Mouse (Mus musculus): ENCODE measurements at regions not wholly inside any gene's neighbourhood (a gene's known extent, or its start where the extent isn't known, plus 50 kb on each side); places are given as distances from the start of the nearest gene placed in this dataset.
A peak's percentile ranks its signal among the peaks of the same experiment; 100 is the strongest.

DNA sequence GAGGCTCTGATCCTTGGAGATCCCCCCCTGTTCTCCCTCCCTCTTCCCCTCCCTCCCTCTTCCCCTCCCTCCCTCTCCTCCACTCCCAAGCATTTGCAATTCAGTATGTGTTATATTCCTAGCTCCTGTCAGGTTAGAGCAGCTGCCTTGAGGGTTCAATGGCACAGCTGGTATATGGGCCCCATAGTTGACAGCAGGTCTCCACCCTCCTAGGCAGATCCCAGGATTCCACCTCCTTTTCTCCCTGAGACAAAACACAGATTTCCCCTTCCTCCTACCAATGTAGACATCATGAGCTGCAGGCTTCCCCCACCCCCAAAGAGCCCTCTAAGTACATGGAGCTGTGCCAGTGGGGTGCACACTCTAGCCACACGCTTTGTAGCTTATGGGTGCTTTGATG is 137.8 kb downstream of the Unc5cl start:
- DNase-seq (ENCODE audit: low spot score), result no peak

DNA sequence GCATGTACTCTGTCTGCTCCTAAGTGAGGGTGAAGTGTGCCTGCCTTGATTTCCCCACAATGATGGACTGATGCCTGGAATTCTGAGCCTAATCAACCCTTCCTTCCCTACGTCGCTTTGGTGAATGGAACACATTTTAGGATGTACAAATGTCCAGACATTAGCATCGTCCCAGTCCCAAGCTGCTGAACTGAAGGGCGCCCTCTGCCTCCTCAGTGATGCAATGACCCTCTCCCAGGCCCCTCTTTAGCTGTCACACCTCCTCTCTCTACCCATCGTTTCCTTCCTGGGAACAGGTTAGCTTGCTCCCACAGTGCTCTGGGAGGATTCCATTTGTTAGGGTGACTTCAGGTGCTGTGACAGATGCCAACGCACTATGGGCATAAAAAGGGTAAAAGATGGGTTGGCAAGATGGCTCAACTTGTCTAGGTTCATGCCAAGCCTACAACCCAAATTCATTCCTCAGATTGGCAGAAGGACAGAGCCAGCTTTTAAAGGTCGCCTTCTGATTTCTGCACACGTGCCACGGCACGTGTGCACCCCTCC is 140.8 kb downstream of the Unc5cl start:
- no peak for DNase-seq (ENCODE audit: low spot score)

DNA sequence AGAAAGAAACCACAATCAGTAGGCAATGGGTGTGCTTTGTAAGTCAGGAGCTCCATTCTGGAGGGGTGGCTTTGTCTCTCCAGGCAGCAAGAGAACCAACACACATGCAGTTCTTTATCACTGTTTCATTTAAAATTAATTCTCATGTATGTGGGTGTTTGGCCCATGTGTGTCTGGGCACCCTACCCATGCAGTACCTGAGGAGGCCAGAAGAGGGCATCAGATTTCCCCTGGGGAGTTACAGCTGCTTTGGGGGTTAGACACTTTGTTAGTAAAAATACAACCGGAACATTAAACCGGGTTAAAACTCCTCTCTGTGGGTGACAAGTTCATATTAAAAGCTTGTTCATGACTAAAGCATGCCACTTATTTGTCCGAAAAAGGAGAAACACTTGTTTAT is 141.7 kb downstream of the Unc5cl start:
- DNase-seq (ENCODE audit: low spot score), result no peak

DNA sequence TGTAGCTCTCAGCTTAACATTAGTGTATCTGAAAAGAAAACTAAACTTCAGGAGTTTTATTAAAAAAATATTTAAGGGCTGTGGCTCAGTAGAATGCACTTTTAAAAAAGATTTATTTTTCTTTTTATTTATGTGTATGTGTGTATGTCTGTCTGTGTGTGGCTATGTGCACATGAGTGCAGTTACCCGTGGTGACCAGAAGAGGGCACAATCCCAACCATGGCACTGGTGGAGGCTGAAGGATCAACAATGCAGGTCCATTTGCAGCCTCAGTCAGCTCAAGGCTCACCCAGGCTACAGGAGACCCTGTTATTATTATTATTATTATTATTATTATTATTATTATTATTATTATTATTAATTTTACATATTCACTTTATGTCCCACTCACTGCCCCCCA is 142.6 kb downstream of the Unc5cl start:
- DNase-seq (ENCODE audit: low spot score), result no peak

DNA sequence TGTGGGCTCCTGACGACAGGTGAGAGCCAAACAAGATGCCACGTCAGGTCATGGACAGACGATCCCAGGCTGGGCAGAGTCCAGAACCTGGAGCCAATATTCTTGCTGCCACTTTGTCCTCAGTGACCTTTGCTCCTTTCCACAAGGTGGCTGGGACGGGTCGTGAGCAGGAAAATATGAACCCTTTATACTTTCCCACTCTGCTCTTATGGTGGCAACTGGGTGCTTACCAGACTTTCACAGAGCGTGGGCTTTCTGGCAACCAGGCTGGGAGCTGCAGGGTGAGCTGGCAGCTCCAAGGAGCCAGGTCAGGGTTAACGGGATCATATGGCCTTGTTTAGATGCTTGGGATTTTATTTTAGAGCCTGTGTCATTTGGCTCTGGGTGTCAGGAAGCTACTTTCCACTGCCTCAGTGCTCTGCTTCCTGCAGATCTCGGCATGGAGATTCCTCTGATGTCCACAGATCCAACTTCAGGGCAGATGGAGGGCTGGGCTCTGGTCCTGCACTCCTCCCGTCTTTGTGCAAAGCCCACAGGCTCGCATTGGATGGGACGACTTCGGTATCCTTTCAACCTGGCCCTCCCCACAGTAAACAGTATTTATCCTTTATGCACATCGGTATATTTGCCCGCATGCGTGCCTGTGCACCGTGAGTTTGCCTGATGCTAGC is 143.9 kb downstream of the Unc5cl start:
- peak; percentile 38 for DNase-seq (ENCODE audit: low spot score)

DNA sequence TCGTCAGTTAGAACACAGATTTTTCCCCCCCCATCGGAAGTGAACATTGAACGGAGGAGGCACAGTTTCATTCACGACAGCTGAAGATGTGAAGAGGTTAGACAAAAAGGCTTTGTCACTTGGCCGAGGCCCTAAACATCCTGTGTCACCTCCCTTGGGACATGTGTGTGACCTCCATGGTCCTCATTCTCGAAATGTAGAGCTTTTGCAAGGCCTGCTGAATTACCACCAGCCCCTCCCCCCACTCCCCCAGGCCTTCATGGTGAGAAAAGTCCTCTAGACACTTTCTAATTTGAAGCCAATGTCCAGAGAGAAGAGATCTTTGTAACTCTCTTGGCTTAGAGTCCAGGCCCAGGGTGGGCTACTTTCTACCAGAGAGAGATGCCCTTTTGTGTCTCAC is 145.5 kb downstream of the Unc5cl start:
- DNase-seq (ENCODE audit: low spot score), result no peak

DNA sequence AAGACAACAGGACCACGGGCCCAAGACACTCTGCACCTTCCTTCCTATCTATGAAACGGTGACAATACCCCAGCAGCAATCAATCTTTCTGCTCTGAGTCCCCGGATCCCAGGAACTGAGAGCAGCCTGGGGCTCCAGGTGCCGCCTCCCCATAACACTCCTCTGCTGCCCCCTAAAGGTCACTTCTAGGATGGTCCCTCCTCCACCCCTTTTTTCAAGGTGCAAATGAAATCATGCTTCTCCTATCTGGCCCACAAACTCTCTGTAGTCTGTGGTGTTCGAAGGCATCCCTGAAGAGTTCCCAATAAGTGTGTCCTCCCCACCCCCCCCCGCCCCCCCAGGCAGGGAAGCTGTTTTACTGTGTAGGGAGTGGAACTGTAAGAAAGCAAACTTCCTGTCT is 147.9 kb downstream of the Unc5cl start:
- DNase-seq (ENCODE audit: low spot score), result peak; percentile 58

DNA sequence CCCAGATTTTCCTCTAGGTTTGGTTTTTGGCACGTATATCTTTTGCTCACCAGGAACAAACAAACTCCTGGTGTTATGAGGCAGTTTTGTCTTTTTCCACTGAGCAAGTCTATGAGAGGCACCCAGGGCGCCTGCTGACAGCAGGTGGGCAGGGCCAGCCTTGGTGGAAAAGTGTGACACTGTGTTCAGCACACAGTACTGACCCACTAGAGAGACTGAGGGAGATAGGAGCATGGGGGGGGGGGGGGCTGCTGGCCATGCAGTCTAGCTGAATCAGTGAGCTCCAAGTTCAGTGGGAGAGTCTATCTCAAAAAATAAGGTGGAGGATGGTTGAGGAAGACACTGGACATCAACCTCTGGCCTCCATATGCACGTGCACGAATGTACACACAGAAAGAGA is 152.1 kb downstream of the Unc5cl start:
- no peak for DNase-seq (ENCODE audit: low spot score)

DNA sequence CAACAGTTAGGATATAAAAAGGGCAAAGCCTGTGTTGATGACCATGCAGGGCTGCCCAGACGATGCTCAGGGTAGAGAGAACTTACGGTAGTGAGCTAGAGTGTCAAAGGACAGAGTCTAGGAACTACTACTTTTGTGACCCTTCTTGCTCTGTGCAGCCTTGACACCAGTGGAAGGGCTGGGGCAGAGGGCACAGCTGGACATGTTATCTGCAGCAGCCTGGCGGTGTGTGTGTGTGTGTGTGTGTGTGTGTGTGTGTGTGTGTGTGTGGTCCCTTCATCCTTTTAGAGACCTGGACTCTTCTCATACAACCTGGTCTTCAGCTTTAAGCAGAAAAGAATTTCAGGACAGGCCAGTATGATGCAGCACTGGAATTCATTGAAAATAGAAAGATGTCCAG is 153.6 kb downstream of the Unc5cl start:
- DNase-seq (ENCODE audit: low spot score), result no peak

DNA sequence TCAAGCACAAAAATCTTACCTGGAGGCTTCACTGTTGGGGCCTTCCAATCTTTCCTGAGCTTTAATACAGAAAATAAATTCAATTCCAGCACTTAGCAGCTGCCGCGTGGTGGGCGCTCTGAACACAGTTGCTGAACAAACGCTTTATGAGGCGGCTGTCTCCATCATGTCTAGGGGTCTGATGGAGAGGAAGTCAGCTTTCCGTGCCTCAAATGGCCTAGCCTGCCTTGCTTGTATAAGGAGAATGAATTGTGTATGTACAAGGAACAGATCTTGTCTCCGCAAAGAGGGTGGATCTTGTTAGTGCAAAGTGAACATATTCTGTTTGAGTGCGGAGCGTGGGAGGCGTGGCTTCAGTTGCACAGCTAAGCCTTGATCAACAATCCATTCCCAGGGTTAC is 155.4 kb downstream of the Unc5cl start:
- no peak for DNase-seq (ENCODE audit: low spot score)

DNA sequence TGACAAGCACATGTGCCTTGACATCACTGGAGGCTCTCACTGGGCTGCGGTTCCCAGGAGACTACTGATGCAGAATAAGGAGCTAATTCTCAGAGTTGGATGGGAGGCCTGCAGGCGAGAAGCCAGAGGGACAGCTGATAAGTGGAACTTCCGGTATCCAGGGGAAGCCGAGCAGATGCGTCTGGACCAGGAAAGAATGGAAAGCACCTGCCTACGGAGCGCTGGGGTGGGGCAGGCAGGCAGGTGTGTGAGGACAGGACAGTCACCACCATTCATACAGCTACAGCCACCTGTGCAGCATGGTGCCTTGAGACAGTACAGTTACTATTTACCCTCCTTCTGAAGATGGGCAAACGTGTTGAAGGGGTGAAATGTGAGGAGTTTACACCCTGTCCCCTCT is 156.1 kb downstream of the Unc5cl start:
- DNase-seq (ENCODE audit: low spot score), result no peak

DNA sequence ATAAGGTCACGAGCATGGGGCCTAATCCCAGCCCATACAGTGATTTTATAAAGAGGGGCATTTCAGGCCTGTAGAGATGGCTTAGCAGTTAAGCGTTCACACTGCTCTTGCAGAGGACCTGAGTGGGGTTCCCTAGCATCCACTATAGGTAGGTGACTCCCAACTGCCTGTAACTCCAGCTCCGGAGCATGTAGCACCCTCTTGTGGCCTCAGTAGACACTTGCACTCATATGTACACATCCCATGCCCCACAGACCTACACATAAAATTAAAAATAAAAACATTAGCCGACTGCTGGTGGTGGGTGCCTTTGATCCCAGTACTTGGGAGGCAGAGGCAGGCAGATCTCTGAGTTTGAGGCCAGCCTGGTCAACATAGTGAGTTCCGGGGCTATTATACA is 158.8 kb downstream of the Unc5cl start:
- DNase-seq (ENCODE audit: low spot score), result no peak

DNA sequence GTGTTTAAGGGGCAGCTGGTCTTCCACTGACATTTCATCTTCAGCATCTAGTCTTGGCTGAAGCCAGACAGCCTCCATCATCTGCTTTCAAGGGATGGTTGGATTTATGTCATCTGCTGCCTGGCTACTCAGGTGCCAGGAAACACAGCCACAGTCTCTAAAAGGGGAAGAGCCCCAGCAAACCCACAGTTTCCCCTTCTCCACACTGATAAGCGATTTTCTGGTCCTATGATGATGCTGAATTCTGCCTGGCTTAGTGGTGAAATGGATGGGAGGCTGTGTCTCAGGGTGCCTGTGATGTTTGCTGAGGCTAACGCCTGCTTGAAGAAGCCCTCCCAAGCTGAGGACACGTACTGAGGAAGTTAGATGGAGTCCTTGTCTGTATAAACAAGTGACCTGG is 160.5 kb downstream of the Unc5cl start:
- DNase-seq (ENCODE audit: low spot score), result no peak

DNA sequence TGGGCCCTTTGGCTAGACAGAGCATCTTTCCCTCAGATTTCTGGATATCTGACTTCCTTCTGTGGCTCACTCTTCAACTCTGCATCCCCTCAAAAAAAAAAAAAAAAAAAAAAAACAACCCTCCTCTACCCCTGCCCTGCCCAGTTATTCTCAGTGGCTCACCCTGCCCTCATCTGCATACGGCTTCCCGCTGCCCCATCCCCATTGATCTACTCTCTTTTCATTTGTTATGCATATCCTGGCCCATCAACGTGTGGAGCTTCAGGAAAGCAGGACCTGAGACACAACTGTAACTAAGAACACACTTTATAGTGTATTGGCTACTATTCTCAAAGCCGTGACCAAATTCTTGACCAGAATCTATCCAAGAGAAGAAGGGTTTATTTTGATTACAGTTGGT is 161.5 kb downstream of the Unc5cl start:
- no peak for DNase-seq (ENCODE audit: low spot score)

DNA sequence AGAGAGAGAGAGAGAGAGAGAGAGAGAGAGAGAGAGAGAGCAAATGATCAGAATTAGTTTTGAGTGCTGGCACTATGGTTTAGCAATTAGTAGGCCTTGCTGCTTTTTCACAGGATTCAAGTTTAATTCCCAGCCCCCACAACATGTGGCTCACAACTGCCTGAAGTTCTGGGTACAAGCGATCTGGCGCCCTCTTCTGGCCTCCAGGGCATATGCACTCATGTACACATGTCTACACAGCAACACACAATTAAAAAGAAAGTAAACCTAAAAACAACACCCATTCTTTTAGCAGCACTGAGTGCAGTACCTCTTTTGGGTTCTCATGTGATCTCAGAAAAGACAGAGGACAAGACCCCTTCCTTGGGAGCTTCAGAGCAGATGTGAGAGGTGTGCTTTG is 166.2 kb downstream of the Unc5cl start:
- no peak for DNase-seq (ENCODE audit: low spot score)

DNA sequence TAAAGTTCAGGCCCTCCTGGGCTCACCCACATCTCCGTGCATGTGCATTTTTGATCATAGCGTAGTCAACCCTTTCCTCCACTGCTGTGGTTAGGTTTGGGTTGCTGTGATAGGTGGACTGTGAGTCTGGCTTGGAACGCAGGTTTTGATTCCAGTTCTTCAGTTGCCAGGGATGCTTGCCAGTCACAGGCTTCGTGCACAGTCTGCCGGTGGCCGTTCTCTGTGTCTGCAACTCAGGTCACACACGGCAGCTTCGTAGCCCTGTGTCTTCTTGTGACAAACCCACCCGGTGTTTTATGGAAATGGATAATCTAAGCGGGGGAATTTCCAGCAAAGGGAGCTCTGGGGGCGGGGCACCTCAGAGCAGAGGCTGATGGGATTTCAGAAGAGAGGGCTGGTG is 167.0 kb downstream of the Unc5cl start:
- no peak for DNase-seq (ENCODE audit: low spot score)

DNA sequence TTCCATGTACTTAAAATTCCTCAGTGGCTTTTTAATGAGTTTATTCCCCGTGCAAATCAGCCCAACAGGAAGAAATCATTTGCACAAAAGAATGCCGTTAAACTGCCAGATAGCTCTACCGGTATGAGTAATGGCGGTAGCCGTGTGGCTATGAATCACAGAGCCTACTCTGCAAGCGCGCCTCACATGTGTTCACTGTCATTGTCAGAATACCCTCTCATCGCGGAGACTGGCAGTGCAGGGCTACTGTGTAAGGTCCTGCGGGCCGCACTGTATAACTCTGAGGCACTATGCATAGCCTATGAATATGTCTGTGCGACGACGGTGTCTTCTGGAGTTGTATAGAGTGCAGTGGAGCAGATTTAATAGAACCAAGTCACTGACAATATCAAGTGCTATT is 170.2 kb downstream of the Unc5cl start:
- no peak for DNase-seq (ENCODE audit: low spot score)

DNA sequence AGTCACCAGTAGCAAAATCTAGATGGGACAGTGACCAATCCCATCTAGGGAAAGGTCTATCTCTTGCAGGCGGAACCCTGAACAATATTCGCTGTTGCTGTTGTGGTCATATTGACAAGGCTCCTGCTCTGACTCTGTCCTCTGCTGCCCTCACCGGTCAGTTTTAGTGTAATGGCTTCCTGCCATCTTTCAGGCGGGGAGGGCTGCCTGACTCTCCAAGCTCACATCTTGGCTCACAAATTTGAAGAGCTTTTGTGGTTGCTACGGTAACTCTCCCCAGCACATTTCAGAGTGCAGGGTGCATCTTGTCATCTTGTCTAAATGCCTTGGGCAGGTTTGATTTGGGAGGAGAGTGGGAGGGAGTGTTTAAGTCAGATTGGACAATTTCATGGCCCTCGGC is 171.3 kb downstream of the Unc5cl start:
- DNase-seq (ENCODE audit: low spot score), result no peak

DNA sequence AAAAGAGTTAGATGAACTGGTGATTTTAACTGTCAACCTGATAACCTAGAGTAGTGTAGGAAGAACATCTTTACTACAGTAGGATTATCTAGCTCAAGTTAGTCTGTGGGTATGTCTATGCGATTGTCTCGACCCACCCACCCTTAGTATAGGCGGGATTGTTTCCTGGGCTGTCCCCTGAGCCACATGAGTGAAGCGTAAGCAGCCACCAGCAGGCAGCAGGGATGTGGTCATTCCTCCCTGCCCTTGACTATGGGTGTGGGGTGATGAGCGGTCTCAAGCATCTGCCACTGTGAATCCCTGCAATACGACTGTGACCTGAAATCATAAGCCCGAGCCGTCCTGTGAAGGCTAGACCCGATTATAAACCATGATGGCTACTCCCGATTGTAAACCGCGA is 184.9 kb downstream of the Unc5cl start:
- DNase-seq (ENCODE audit: low spot score), result no peak

DNA sequence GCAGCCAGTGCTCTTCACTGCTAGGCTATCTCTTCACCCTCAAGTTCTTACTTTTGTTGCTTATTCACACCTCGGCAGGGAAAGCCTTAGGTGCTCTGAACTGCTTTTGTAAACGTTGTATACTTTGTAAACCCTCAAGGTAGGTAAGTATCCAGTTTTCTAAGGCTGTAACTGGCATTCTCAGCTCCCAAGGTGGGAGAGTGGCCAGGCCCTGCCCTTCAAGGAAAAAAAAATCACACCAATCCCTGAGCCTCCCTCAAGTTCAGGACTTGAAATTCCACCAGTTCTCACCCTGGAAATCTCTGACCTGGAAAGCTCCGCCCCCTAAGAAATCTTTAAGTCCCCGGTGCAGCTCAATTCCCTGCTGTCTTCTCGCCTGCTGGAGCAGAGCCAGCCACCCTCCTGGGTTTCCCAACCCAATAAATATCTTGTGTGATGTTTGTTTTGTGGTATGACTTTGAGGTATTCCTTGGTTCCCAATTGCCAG is 188.9 kb downstream of the Unc5cl start:
- no peak for DNase-seq (ENCODE audit: low spot score)

DNA sequence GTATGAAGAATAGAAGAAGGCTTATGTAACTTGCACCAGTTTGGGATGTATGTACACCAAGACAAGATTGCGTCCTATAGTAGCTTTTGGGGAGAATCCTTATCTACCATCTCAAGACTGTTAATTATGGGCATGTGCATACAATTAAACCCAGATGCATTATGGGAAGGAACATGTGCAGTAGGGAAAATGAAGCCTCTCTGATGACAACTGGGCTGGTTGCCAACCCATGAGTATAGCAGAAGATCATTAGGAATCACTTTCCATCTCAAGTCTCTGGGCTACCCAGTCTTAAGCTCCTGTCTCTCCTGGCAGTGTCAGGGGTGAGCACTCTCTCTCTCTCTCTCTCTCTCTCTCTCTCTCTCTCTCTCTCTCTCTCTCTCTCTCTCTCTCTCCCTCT is 190.4 kb downstream of the Unc5cl start:
- no peak for DNase-seq (ENCODE audit: low spot score)

DNA sequence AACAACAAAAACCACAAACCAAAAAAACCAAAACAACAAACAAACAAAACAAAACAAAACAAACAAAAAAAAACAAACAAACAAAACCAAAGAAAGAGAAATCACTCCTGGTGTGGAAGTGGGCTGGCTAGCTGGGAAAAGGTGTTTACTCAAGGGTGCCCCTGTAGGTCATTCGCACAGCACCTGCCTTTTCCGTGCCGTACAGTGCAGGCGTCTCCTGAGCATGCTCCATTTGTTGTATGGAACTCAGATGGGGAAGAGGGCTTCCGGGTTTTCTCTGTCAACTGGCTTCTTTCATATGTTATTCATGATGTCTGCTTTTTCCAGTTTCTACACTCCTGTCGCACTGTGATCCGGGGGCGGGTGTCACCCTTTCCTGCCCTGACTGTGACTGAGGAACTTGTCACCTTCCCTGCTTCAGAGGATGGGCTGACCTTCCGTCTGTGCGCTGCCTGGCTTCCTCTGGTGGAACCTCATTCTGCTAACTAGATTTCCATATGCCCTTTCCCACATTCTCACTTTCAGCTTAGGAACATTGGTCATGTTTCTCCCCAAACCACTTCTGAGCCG is 192.0 kb downstream of the Unc5cl start:
- no peak for DNase-seq (ENCODE audit: low spot score)

DNA sequence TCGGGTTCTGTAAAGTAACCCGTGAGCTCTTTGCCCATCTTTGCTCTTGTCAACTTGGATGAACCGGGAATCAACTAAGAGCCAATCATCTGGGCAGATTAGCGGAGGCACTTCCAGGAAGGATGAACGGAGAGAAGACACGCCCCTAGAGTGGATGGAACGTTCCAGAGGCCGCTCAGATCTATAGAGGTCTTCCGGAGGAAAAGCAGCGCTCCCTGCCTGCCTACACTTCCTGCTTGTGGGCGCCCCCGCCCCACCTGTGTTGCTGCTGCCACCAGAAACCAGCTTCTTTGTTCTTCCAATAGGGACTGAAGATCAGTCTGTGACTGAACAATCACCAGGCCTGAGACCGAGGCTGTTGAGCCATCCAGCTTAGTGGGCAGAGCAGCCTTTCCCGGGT is 192.7 kb downstream of the Unc5cl start:
- no peak for DNase-seq (ENCODE audit: low spot score)

DNA sequence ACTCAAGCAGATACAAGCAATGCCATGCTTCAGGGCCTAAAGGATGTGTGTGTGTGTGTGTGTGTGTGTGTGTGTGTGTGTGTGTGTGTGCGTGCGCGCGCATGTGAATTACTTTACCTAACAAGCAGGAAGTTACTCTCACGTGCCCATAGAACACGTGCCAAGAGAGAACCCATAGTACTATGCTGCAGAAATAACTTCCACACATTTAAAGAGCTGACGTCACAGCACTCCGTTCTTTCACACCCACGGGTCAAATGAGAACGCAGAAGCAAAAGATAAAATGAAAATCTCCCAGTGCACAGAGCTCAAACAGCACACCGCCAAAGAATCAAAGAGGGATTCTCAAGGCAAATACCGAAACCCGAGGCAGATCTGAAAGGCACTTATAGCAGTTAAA is 195.9 kb downstream of the Unc5cl start:
- DNase-seq (ENCODE audit: low spot score), result no peak
